Mouse (Mus musculus): Measurements from ENCODE around the gene Syne1.

DNA sequence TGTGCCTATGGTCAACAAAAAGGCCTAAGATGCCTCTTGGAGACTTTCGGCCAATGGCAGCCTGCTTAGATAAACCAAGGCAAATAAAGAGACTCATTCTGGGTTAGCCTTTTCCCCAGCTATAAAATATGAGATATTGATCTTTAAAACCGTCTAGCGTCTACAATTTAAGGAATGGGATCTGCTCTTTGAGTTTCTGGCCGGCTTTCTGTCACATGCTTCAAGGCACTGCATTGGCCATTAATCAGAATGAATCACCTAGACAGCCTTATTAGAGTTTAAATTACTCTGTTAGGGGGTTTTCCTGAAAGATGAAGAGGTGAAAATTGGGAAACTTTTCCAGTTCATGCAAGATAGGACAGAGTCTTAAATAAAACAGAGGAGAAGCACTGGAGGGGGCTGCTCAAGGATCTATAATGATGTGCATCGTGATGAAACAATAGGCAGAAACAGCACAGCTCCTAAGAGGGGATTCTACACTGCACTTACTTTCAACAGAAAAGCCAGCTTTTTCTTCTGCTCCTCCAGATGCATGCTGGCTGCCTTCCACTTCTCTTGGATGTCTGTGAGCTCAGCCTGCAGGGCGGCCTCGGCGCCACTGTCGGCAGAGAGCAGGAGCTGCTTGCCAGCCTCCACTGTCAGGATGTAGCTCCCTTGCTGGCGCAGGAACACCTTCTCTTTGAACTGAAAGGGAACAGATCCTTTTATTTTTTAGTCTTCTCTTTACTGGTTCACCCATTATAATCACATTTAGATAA lies 454.1 kb downstream of the Syne1 start:
- TF ChIP-seq POLR2A (IDR thresholded peaks at IDR 0.05; ENCODE audit: low read depth, low read length): no peak
- no peak for TF ChIP-seq CTCF (IDR thresholded peaks at IDR 0.05; ENCODE audit: extremely low read depth, insufficient read depth, insufficient read length, insufficient replicate concordance)
